Comparison of ENCODE assay signal across 20 mouse cellular contexts in the genomic region with DNA sequence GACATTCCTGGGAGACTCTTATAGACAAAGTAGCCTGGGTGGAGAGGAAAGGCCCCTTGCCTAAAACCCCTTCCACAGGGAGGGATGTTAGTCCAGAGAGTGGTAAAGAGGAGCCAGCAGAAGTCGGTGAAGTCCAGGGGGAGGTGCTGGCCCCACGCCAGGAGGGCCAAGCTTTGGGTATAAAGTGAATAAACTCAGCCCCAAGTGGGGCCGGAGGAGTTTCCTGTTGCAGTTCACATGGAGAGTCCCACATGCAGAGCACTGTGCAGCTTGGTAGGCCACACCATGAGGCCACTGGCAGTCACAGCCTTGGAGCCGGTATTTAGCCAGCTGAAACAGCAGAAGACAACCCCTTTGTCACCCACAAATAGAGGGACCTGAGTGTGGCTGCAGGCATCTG. TPM values are rescaled to one million over a fixed set of nuclear protein-coding genes. Genes with fewer than 3 reads are reported as not detected.
DNase-seq lines count a peak whose midpoint lies in the region; ATAC-seq and TF ChIP-seq lines count a peak whose summit lies in the region.
"Had no signal": no experiment of that assay in that cellular context is flagged by ENCODE, and none has a peak within 500 bp of the region (broad histone marks: within the 10 kb centered on the region; RNA-seq: fewer than 3 reads in every experiment).

No protein-coding gene starts in this region.

- H3K9me3 ChIP-seq in heart, embryonic 12.5 days (replicated peaks) = no peaks in the 10 kb centered on the region
- no peaks in the 10 kb centered on the region for H3K9me3 ChIP-seq in lung, embryonic 14.5 days (ENCODE audit: low read depth, low read length)
- H3K9me3 ChIP-seq in intestine, embryonic 16.5 days (ENCODE audit: control insufficient read depth, low read length) = no peaks in the 10 kb centered on the region
- H3K9me3 ChIP-seq: embryonic facial prominence, embryonic 15.5 days; forebrain, embryonic 10.5 days; hindbrain, embryonic 12.5 days had no signal

- H3K4me2 ChIP-seq in heart, embryonic 12.5 days = no peak overlapping the region
- H3K4me2 ChIP-seq in lung, embryonic 14.5 days = no peak overlapping the region
- H3K4me2 ChIP-seq in intestine, embryonic 16.5 days (ENCODE audit: low read depth, low read length) = no peak overlapping the region
- H3K4me2 ChIP-seq: embryonic facial prominence, embryonic 15.5 days; hindbrain, embryonic 12.5 days had no signal

- H3K27ac ChIP-seq in heart, embryonic 12.5 days (ENCODE audit: poor library complexity, severe bottlenecking) = no peak overlapping the region
- peak overlapping the region; percentile 16; the same call in 1 of the 2 replicates for H3K27ac ChIP-seq in lung, embryonic 14.5 days (ENCODE audit: low read depth)
- H3K27ac ChIP-seq in intestine, embryonic 16.5 days (ENCODE audit: low read length) = peak overlapping the region; percentile 34; the same call in 1 of the 2 replicates
- H3K27ac ChIP-seq: embryonic facial prominence, embryonic 15.5 days; forebrain, embryonic 10.5 days; hindbrain, embryonic 12.5 days; liver, embryonic 14.5 days had no signal

- no peak for TF ChIP-seq CTCF in lung, embryonic 14.5 days (IDR thresholded peaks at IDR 0.05; ENCODE audit: low read depth)

- no peak overlapping the region for H3K9ac ChIP-seq in heart, embryonic 12.5 days
- H3K9ac ChIP-seq in lung, embryonic 14.5 days = no peak overlapping the region
- peak overlapping the region; percentile 44; the same call in 1 of the 2 replicates for H3K9ac ChIP-seq in intestine, embryonic 16.5 days (ENCODE audit: low read depth, low read length)
- H3K9ac ChIP-seq: embryonic facial prominence, embryonic 15.5 days; hindbrain, embryonic 12.5 days; liver, embryonic 14.5 days had no signal

- no peaks in the 10 kb centered on the region for H3K27me3 ChIP-seq in heart, embryonic 12.5 days (replicated peaks)
- no peaks in the 10 kb centered on the region for H3K27me3 ChIP-seq in lung, embryonic 14.5 days (ENCODE audit: insufficient read depth, low read length)
- no peaks in the 10 kb centered on the region for H3K27me3 ChIP-seq in intestine, embryonic 16.5 days (replicated peaks; ENCODE audit: control insufficient read depth, insufficient read depth, low read length)
- H3K27me3 ChIP-seq: embryonic facial prominence, embryonic 15.5 days; hindbrain, embryonic 12.5 days had no signal

- H3K4me1 ChIP-seq in heart, embryonic 12.5 days (replicated peaks) = peaks cover 21% of the 10 kb centered on the region
- H3K4me1 ChIP-seq in lung, embryonic 14.5 days (ENCODE audit: insufficient read depth) = peaks cover 30% of the 10 kb centered on the region
- H3K4me1 ChIP-seq in intestine, embryonic 16.5 days (ENCODE audit: control insufficient read depth, insufficient read depth, low read length) = peaks cover 25% of the 10 kb centered on the region

- H3K4me3 ChIP-seq in heart, embryonic 12.5 days = no peak overlapping the region
- H3K4me3 ChIP-seq in lung, embryonic 14.5 days (ENCODE audit: low read depth, low read length) = no peak overlapping the region
- no peak overlapping the region for H3K4me3 ChIP-seq in intestine, embryonic 16.5 days (ENCODE audit: low read length)
- H3K4me3 ChIP-seq: embryonic facial prominence, embryonic 15.5 days; forebrain, embryonic 10.5 days; hindbrain, embryonic 12.5 days had no signal

- ATAC-seq in heart, embryonic 12.5 days (ENCODE audit: insufficient number of reproducible peaks, low FRiP score) = no peak
- no peak for ATAC-seq in lung, embryonic 14.5 days (ENCODE audit: insufficient read depth)
- ATAC-seq in intestine, embryonic 16.5 days = no peak
- ATAC-seq in erythroid progenitor cell, adult 5-6 weeks (replicated peaks; ENCODE audit: low FRiP score, poor library complexity, severe bottlenecking) = no peak

- 50% methylated on average over 4 of the region's 4 CpGs for whole genome bisulfite sequencing in heart, embryonic 12.5 days
- WGBS in lung, embryonic 14.5 days = 17% methylated on average over 4 of the region's 4 CpGs
- 33% methylated on average over 4 of the region's 4 CpGs for WGBS in intestine, embryonic 16.5 days

- peaks cover 27% of the 10 kb centered on the region for H3K36me3 ChIP-seq in heart, embryonic 12.5 days
- peaks cover 10% of the 10 kb centered on the region; the same call in 1 of the 2 replicates for H3K36me3 ChIP-seq in lung, embryonic 14.5 days (ENCODE audit: insufficient read depth)
- 0 out of 2 replicates have a peak, but pooled peaks cover 3% of the 10 kb centered on the region for H3K36me3 ChIP-seq in intestine, embryonic 16.5 days (ENCODE audit: control insufficient read depth, insufficient read depth, low read length)
- H3K36me3 ChIP-seq: hindbrain, embryonic 12.5 days had no signal

- DNase-seq in heart, postnatal 4 days = peak; percentile 33
- DNase-seq in lung, embryonic 14.5 days = peak; percentile 79
- no peak for DNase-seq in lung, postnatal 14 days
- peak; percentile 62 to 72 for DNase-seq in kidney, postnatal 4 days
- DNase-seq in gastrocnemius, adult 8-10 months (ENCODE audit: low spot score in 2 of 2) = no peak
- DNase-seq: B cell, adult 2 months; cerebellum, adult 18-20 months; cerebellum, postnatal 25 days; embryo, embryonic 11 days; layer of hippocampus, postnatal 36 days; lung, postnatal 36 days; thymus, postnatal 25 days had no signal

RNA-seq across cellular contexts. Expression of a gene that starts 3.4 kb away (rescaled TPM):
- 1 to 10 TPM; 2.4 to 2.6 TPM for total RNA-seq in heart, postnatal 4 days (2021)
- 0.27 and 0.52 TPM in 2 replicates for polyA plus RNA-seq in heart, embryonic 12.5 days (2016; fragmentation: Nextera tagmentation; extraction: Ambion mirVana)
- 11.6 and 13.4 TPM in 2 replicates for polyA plus RNA-seq in lung, embryonic 14.5 days (2014; fragmentation: Nextera tagmentation; extraction: Ambion mirVana)
- 286 and 319 TPM in 2 replicates for polyA plus RNA-seq in intestine, embryonic 16.5 days (2015; fragmentation: Nextera tagmentation; extraction: Ambion mirVana)
- not detected in 2 replicates for total RNA-seq in erythroid progenitor cell, adult 5-6 weeks (2015; ENCODE audit: low replicate concordance)
- total RNA-seq in erythroid progenitor cell, adult 5-6 weeks (2017; ENCODE audit: low replicate concordance) = not detected in 2 replicates
- total RNA-seq in gastrocnemius, adult 8-10 months (2022) = 1 to 10 TPM in 3 of 4 experiments, under 1 TPM in 1; 0.86 to 1.9 (median 1.4) TPM
- total RNA-seq: neutrophil, adult 5-6 weeks had no signal

RNA-seq across cellular contexts. Expression of a gene that starts 15.9 kb away (rescaled TPM):
- 10 to 100 TPM; 25.1 to 31.4 TPM for total RNA-seq in heart, postnatal 4 days (2021)
- polyA plus RNA-seq in heart, embryonic 12.5 days (2016; fragmentation: Nextera tagmentation; extraction: Ambion mirVana) = 19.6 and 21.6 TPM in 2 replicates
- 27.3 and 27.7 TPM in 2 replicates for polyA plus RNA-seq in lung, embryonic 14.5 days (2014; fragmentation: Nextera tagmentation; extraction: Ambion mirVana)
- 34.9 and 40.2 TPM in 2 replicates for polyA plus RNA-seq in intestine, embryonic 16.5 days (2015; fragmentation: Nextera tagmentation; extraction: Ambion mirVana)
- 18.9 and 29.6 TPM in 2 replicates for total RNA-seq in erythroid progenitor cell, adult 5-6 weeks (2015; ENCODE audit: low replicate concordance)
- total RNA-seq in erythroid progenitor cell, adult 5-6 weeks (2017; ENCODE audit: low replicate concordance) = 5.3 and 7.2 TPM in 2 replicates
- 10 to 100 TPM; 17.1 to 21.8 (median 19.9) TPM for total RNA-seq in gastrocnemius, adult 8-10 months (2022)

RNA-seq across cellular contexts. Expression of a gene that starts 42.7 kb away (rescaled TPM):
- 10 to 100 TPM; 40.3 to 41.6 TPM for total RNA-seq in heart, postnatal 4 days (2021)
- 23.4 and 23.9 TPM in 2 replicates for polyA plus RNA-seq in heart, embryonic 12.5 days (2016; fragmentation: Nextera tagmentation; extraction: Ambion mirVana)
- polyA plus RNA-seq in lung, embryonic 14.5 days (2014; fragmentation: Nextera tagmentation; extraction: Ambion mirVana) = 37.1 and 37.6 TPM in 2 replicates
- 12.2 and 12.5 TPM in 2 replicates for polyA plus RNA-seq in intestine, embryonic 16.5 days (2015; fragmentation: Nextera tagmentation; extraction: Ambion mirVana)
- total RNA-seq in erythroid progenitor cell, adult 5-6 weeks (2015; ENCODE audit: low replicate concordance) = 9.7 and 24.7 TPM in 2 replicates
- 24.1 and 25.0 TPM in 2 replicates for total RNA-seq in erythroid progenitor cell, adult 5-6 weeks (2017; ENCODE audit: low replicate concordance)
- 10 to 100 TPM; 11.7 to 15.2 (median 13.0) TPM for total RNA-seq in gastrocnemius, adult 8-10 months (2022)

Comparison
In these comparisons a context has a peak if more than half of its experiments do, and no peak if none do; other contexts are left out.
1. DNase-seq: peak in heart, postnatal 4 days (single experiment), lung, embryonic 14.5 days (single experiment) and kidney, postnatal 4 days (2 of 2); none in lung, postnatal 14 days (single experiment) and gastrocnemius, adult 8-10 months (0 of 2).